Mouse (Mus musculus): ENCODE data around the gene Mesp1.
A peak's percentile ranks its signal among the peaks of the same experiment; 100 is the strongest.

The Mesp1 gene

GRCm38 (mm10) chr7:79793688-79794087, at the start of gene Mesp1:
Gene Mesp1, minus strand, starts transcription at chr7:79793788.
- no peak for DNase-seq

DNA sequence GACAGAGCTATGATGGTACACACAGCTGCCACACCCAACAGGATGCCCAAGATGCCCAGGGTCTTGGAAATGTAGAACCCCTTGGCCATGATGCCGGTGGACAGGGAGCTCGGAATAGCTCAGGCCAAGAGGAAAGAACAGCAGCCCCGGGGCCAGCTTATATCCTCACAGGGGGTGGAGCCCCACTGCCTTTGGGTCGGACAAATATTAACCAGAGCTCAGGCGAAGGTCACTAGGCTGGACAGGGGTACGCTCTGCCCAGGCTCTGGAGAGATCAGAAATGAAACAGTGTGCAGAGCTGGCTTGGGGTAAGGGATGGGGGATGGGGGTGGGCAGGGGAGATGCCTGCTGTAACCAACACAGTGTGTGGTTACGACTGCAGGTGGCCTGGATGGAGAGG, 48.6 kb upstream of the Mesp1 start:
- DNase-seq, result peak; percentile 82 to 85

GRCm38 (mm10) chr7:79837247-79837646, 43.7 kb upstream of the Mesp1 start:
- DNase-seq, result peak; percentile 74 to 87

DNA sequence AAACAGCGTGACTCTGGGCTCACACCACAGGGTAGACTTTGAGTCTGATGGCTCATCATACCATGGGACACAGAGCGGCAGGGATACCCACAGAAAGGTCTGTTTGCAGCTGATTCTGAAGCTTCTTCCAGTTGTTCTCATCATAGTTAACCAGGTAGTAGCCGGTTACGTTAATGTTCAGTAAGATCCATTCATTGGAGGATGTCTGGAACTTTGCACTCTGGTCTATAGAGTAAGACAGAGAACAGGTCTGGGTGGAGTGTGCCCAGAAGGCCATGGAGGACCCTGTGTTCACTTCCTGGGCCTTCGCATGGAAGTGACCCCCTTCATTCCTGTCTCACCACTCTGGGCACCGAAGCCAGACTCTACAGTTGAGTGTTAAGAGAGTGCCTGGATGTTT, 41.6 kb upstream of the Mesp1 start:
- peak in 1 of 2 experiments; percentile 38 for DNase-seq

DNA sequence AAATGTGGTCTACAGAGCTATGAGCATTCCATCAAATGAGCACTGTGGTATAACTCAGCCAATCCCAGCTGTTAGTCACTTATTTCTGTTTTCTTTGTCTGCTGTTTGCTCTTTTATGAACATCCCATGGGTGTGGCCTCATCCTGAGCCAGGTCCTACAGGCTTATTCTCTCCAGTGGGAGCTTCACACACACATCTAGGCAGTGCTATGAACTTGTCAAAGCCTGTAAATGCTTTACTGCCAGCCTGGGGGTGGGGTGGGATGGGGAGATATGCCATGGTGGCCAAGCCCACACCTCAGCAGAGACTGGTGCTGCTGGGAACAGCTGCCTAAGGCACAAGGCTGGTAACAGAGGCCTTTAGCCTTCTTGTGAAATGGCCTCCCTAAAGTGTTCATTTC, 39.4 kb upstream of the Mesp1 start:
- no peak for DNase-seq

DNA sequence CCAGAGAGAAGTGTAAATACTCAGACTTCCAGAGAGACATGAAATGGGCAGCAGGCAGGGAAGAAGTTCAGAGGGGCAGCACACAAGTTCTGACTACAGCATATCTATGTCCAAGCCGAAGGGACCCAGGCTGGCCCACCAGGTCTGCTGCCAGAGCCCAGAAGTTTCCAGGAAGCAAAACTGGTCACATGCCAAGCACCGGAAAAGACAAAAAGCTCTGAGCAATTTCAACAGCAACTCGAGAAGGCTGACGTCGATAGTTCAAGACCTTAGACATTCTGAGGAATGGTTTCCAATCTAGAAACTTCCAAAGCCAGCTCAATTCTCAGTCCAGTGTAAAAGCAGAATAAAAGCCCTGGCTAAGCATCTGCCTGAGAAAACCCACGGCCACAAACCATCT, 38.0 kb upstream of the Mesp1 start:
- peak; percentile 38 to 58 for DNase-seq

DNA sequence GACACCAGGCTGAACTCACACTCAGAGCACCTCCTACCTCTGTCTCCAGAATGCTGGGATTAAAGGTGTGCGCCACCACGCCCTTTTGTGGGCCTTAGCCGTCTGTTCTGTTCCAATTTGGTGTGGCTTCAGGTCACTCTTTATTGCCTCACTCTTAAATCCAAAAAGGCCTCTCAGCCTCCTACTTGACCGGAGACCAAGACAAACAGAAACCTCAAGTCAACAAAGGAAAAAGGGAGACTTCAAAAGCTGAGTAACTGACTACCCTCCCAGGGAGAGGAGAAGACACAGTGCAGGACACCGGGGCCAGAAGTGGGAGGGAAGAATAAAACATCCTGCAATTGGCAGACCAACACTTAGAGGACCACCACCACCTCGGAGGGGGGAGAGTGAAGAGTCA, 37.6 kb upstream of the Mesp1 start:
- no peak for DNase-seq

DNA sequence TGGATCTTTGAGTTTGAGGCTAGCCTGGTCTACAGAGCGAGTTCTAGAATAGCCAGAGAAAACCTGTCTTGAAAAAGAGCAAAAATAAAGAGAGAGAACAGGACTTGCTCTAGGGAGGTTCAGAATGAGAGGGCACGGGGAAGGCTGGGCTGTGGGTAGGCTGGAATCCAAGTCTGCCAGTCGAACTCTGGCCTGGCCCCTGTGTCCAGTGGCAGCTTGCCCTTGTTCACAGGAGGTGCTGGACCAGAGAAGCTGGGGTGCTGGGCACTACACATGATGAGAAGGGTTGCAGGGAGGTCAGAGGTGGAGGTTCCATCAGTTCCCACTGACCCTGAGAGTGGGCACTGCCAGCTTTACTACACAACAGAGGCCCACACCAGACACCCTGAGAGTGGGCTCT, 34.8 kb upstream of the Mesp1 start:
- peak; percentile 82 to 87 for DNase-seq

DNA sequence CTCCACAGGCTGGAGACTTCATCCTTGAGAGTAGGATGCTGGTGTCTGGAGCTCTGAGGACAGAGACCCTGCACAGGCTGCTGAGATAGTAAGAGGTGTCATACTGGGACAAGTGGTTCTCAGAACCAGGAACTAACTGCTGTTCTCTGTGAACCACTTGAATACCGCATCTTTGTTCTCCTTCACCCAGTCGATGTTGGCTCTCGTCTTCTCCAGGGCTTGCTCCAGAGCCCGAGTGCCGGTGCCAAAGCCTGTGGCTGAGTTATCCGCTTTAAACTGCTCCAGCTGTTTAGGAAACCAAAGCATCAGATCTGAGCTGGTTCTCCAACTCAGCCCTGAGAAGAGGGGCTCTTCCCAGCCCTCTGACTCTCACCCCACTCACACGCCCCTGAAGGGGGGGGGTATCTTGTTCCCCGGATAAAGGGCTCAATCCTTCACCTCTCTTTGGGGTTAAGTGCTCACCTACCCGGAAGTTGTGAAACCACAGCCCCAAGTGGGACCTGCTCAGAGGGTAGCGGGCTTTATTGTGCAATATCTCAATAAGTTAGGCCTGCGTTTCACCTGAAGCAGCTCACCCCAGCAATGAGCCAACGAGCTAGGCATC, 28.6 kb upstream of the Mesp1 start:
- no peak for DNase-seq

- DNase-seq, result no peak
These were observed 26.4 kb upstream of the Mesp1 start for GRCm38 (mm10) chr7:79819996-79820395.

DNA sequence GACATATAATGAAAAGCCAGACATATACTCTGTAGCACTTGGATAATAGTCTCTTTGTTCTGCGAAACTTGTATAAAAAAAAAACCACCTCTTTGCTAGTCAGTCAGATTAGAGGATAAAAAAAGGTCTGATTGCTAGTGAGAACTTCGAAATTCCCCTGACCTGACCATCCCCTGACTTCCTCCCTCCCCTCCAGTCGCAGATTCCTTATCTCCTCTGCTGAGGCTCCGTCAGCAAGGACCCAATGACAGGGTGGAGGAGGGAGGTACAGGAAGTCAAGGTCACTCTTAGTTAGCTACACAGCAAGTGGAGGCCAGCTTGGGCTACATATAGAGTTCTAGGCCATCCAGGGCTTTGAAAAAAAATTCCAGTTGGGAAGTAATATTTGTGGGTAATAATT, 25.9 kb upstream of the Mesp1 start:
- DNase-seq, result no peak

DNA sequence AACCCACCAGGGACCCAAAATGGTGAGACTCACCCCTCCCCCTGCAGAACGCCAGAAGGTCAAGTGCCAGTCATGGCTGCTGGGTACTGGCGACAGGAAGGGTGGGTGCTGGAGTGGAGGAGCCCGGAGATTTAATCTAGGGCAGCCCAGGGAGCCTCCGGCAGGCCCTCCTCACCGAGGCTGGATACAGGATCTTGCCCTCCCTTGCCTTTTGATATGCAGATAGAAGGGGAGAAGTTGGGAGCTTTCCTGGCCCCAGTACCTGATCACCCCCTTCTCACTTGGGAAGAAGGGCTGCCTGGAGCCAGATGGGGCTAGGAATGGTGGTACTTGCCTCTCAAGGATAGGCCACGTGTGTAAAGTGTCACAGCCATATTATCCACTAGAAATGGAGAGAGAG, 24.7 kb upstream of the Mesp1 start:
- no peak for DNase-seq

DNA sequence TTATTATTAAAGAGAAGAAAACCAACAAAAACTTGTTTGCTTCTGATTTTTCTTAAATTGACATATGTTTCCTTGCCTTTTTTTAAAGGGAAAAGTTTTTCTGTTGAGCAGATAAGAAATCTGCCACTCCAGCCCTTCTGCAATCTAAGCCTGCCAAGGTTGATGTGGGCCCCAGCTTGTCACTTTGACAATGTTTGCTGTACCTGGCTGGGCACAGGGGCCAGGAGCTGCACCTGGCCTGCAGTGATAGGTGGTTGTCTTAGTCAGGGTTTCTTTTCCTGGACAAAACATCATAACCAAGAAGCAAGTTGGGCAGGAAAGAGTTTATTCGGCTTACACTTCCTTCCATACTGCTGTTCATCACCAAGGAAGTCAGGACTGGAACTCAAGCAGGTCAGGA, 19.8 kb upstream of the Mesp1 start:
- no peak for DNase-seq

DNA sequence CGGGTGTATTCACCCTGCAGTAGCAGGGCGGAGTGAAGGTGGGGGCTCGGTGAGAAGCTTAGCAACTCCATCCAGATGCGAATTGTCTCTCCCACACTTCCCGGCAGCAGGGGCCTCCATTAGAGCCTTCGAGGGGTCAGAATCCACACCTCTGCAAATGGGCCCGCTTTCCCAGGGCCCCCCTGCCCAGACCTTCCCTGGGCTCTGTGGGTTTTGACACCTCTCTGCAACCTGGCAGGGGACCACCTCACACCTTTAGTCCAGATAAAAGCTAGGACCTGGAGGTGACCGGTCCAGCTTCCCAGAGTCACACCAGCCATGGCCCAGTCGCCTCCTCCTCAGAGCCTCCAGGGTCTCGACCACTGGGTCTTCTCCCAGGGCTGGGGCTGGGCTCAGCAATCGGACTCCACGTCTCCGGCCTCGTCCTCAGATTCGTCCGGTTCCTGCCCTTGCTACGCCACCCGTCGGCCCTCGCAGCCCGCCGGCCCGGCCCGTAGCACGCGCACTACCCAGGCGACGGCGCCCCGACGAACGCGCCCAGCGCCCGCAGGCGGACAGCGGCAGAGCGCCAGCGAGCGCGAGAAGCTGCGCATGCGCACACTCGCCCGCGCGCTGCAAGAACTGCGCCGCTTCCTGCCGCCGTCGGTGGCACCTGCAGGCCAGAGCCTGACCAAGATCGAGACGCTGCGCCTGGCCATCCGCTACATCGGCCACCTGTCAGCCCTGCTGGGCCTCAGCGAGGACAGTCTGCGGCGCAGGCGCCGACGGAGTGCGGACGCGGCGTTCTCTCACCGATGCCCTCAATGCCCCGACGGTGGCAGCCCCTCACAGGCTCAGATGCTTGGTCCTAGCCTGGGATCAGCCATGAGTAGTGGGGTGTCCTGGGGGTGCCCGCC, 17.3 kb upstream of the Mesp1 start, which contains the start of gene Mesp2:
TSS of gene Mesp2 (plus strand) at position 117 of the 896 bp plus-strand sequence.
- peak; percentile 70 to 90 for DNase-seq

GRCm38 (mm10) chr7:79808561-79808960, 15.0 kb upstream of the Mesp1 start:
- peak in 1 of 2 experiments; percentile 32 for DNase-seq

DNA sequence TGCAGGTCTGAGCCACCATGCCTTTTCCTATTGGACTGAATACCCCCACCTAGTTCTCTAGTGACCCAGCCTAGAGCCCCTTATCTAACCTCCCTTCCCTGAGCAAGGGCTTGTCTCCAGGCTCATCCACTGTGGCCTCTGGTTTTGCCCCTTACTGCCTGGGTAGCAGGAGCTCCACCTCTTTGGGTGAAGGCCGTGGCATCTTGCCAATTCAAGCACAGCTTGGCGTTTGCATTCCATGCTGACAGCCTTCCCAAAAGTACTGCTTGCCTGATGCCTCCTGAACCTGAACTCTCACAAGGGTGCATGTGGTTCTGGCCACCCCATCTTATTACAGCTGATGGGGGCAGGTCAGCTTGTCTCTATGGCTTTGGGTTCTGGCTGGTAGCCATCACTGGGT, 10.3 kb upstream of the Mesp1 start:
- peak; percentile 39 to 67 for DNase-seq

- DNase-seq, result no peak
These were observed 8.4 kb upstream of the Mesp1 start for GRCm38 (mm10) chr7:79802037-79802436.

DNA sequence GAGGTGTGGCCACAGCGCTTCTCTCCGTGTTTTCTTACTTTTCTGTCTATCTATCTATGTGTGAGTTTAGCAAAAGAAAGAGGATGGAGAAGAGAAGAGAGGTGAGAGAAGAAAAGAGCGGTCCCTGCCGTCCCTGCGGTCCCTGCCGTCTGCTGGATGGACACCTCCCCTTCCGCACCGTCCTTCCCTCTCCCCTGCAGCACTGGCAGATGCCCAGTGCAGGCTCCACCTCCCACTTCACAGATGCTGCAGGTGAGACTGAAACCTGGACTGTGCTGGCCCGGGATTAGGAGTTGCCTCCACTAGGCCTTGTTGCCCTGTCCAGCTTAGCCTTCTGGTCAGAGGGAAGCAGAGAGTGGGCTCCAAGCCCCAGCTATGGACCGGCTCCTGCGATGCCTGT, 7.8 kb upstream of the Mesp1 start:
- DNase-seq, result no peak

DNA sequence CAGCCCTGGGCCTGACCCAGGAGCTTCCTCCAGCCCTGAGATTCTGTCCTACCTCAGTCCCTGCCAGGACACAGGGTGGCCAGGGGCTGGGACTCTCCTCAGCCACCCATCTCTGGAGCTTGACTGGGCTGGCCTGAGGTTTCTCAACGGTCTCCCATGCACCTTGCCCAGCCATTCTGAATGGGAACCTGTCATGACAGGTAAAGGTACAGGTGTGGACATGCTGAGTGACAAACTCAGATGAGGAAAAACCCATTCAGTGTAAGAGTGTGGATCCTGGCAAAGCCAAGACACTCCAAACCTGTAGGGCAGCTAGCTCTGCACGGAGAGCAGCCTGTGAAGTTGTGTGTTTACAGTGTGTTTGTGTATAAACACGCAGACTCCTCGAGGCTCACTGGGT, 6.7 kb upstream of the Mesp1 start:
- no peak for DNase-seq

DNA sequence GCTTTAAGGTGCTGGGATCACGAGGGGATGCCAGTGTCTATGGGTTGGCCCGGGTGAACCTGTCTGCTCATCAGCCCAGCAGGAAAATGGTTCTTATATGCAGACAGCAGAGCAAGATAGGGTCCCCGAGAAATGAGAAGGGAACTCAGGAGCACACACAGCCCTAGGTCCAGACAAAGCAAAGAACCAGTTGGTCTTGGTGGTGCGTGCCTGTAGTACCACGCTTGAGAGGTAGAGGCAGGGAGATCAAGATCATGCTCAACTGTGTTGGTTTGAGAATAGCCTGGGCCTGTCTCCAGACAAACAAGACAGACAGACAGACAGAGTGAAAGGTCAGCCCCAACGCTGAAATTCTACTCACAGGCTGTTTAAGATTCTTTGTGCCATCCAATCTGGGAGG, 5.9 kb upstream of the Mesp1 start:
- DNase-seq, result no peak

DNA sequence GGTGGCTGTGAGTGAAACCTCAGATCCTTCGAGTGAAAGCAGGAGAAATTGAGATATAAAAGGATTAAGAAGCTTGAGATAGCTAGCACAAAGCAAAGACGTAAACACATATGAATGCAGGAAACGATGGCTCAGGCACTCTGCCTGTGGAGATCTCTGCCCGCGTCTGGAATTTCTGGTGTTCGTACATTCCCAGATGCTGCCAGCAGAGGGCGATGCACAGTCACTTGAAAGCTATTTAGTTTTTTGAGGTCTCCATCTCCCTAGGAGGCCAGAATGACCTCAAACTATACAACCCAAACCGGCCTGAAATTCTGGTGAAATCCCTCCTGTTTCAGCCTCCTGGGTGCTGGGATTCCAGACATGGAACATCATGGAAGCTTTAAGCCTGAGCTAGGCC, 5.5 kb upstream of the Mesp1 start:
- DNase-seq, result peak; percentile 76 to 91

GRCm38 (mm10) chr7:79798606-79799005, 5.0 kb upstream of the Mesp1 start:
- DNase-seq, result no peak

GRCm38 (mm10) chr7:79792635-79793421, 760 bp downstream of the Mesp1 start:
- peak; percentile 26 to 72 for DNase-seq
